ENCODE assay signal across 8 mouse cellular contexts in the genomic region with DNA sequence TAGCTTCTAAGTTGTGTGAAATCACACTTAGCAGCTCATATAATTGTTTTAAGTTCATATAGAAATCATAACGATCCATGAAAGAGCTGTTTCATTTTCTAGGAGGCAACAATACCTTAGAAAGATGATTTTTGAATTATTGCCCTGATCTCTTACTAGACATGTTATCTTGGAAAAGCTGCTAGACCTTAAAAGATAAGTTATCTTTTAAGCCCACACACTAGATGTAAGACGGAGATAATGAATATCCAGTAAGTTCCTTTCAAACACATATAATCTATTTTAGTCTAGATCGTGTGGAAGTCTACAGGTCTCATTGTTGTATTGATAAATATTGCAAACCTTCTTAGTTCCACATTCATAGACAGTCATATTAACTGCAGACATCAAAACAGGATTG. TPM values are rescaled to one million over a fixed set of nuclear protein-coding genes. Genes with fewer than 3 reads are reported as not detected.
DNase-seq lines count a peak whose midpoint lies in the region; ATAC-seq and TF ChIP-seq lines count a peak whose summit lies in the region.

No protein-coding gene starts in this region.

- intact Hi-C loops in left cerebral cortex, postnatal 14 days (cut with DNase I) = no loop called here

- WGBS in kidney, postnatal 0 days = 72% methylated on average over 3 of the region's 3 CpGs
- WGBS in embryonic facial prominence, embryonic 12.5 days = 83% methylated on average over 3 of the region's 3 CpGs
- 61% methylated on average over 3 of the region's 3 CpGs for WGBS in intestine, embryonic 16.5 days
- WGBS in neural tube, embryonic 12.5 days = 80% methylated on average over 3 of the region's 3 CpGs

- no peaks in the 10 kb centered on the region for H3K9me3 ChIP-seq in kidney, postnatal 0 days (replicated peaks; ENCODE audit: low read length)
- no peaks in the 10 kb centered on the region for H3K9me3 ChIP-seq in embryonic facial prominence, embryonic 12.5 days
- no peaks in the 10 kb centered on the region for H3K9me3 ChIP-seq in intestine, embryonic 16.5 days (ENCODE audit: control insufficient read depth, low read length)
- H3K9me3 ChIP-seq in neural tube, embryonic 12.5 days = no peaks in the 10 kb centered on the region

- H3K27ac ChIP-seq in kidney, postnatal 0 days = no peak overlapping the region
- H3K27ac ChIP-seq in embryonic facial prominence, embryonic 12.5 days = no peak overlapping the region
- H3K27ac ChIP-seq in intestine, embryonic 16.5 days (ENCODE audit: low read length) = no peak overlapping the region
- H3K27ac ChIP-seq in neural tube, embryonic 12.5 days = no peak overlapping the region

- H3K4me2 ChIP-seq in kidney, postnatal 0 days (ENCODE audit: low read length) = peak overlapping the region; percentile 81
- peak overlapping the region; percentile 63 for H3K4me2 ChIP-seq in embryonic facial prominence, embryonic 12.5 days (replicated peaks)
- peak overlapping the region; percentile 52 for H3K4me2 ChIP-seq in intestine, embryonic 16.5 days (ENCODE audit: low read depth, low read length)
- H3K4me2 ChIP-seq in neural tube, embryonic 12.5 days (replicated peaks) = peak overlapping the region; percentile 79

- no peaks in the 10 kb centered on the region for H3K27me3 ChIP-seq in kidney, postnatal 0 days (ENCODE audit: insufficient read depth, low read length)
- H3K27me3 ChIP-seq in embryonic facial prominence, embryonic 12.5 days = no peaks in the 10 kb centered on the region
- no peaks in the 10 kb centered on the region for H3K27me3 ChIP-seq in intestine, embryonic 16.5 days (replicated peaks; ENCODE audit: control insufficient read depth, insufficient read depth, low read length)
- no peaks in the 10 kb centered on the region for H3K27me3 ChIP-seq in neural tube, embryonic 12.5 days (replicated peaks)

- H3K4me3 ChIP-seq in kidney, postnatal 0 days (replicated peaks; ENCODE audit: low read depth, low read length) = peak overlapping the region; percentile 1; the same call in 1 of the 2 replicates
- H3K4me3 ChIP-seq in embryonic facial prominence, embryonic 12.5 days = peak overlapping the region; percentile 25
- H3K4me3 ChIP-seq in intestine, embryonic 16.5 days (ENCODE audit: low read length) = peak overlapping the region; percentile 39
- peak overlapping the region; percentile 25; the same call in 1 of the 2 replicates for H3K4me3 ChIP-seq in neural tube, embryonic 12.5 days

- 0 out of 2 replicates have a peak, but pooled peaks cover 5% of the 10 kb centered on the region for H3K36me3 ChIP-seq in kidney, postnatal 0 days (ENCODE audit: insufficient read depth, low read length)
- peaks cover 8% of the 10 kb centered on the region; the same call in 1 of the 2 replicates for H3K36me3 ChIP-seq in embryonic facial prominence, embryonic 12.5 days
- H3K36me3 ChIP-seq in intestine, embryonic 16.5 days (ENCODE audit: control insufficient read depth, insufficient read depth, low read length) = no peaks in the 10 kb centered on the region
- H3K36me3 ChIP-seq in neural tube, embryonic 12.5 days = peaks cover 4% of the 10 kb centered on the region; the same call in 1 of the 2 replicates

- no peak for DNase-seq in kidney, postnatal 0 days (ENCODE audit: low spot score)
- no peak for DNase-seq in kidney, adult 11 months
- DNase-seq in left cerebral cortex, postnatal 14 days (ENCODE audit: low spot score in 2 of 2) = no peak
- DNase-seq in layer of hippocampus, adult 11-12 months (ENCODE audit: low spot score) = no peak
- no peak for DNase-seq in spleen, postnatal 36 days (ENCODE audit: low spot score in 2 of 2)

- no peak for ATAC-seq in kidney, postnatal 0 days (replicated peaks; ENCODE audit: low FRiP score, low read depth)
- ATAC-seq in embryonic facial prominence, embryonic 12.5 days (ENCODE audit: insufficient number of reproducible peaks, insufficient read depth, low FRiP score, low TSS enrichment) = no peak
- ATAC-seq in intestine, embryonic 16.5 days = no peak
- no peak for ATAC-seq in neural tube, embryonic 12.5 days (ENCODE audit: low FRiP score, low read depth)

- 0 out of 2 replicates have a peak overlapping the region, but pooled peaks have one; percentile 1 for H3K9ac ChIP-seq in kidney, postnatal 0 days (ENCODE audit: low read depth, low read length)
- peak overlapping the region; percentile 41; the same call in 1 of the 2 replicates for H3K9ac ChIP-seq in embryonic facial prominence, embryonic 12.5 days
- H3K9ac ChIP-seq in intestine, embryonic 16.5 days (ENCODE audit: low read depth, low read length) = no peak overlapping the region
- 0 out of 2 replicates have a peak overlapping the region, but pooled peaks have one; percentile 26 for H3K9ac ChIP-seq in neural tube, embryonic 12.5 days

- peaks cover 3% of the 10 kb centered on the region for H3K4me1 ChIP-seq in kidney, postnatal 0 days (replicated peaks; ENCODE audit: insufficient read depth, low read length)
- H3K4me1 ChIP-seq in embryonic facial prominence, embryonic 12.5 days = peaks cover 12% of the 10 kb centered on the region
- peaks cover 5% of the 10 kb centered on the region; the same call in 1 of the 2 replicates for H3K4me1 ChIP-seq in intestine, embryonic 16.5 days (ENCODE audit: control insufficient read depth, insufficient read depth, low read length)
- peaks cover 11% of the 10 kb centered on the region; the same call in 1 of the 2 replicates for H3K4me1 ChIP-seq in neural tube, embryonic 12.5 days

- no peak for TF ChIP-seq CTCF in kidney, postnatal 0 days (IDR thresholded peaks at IDR 0.05; ENCODE audit: low read depth)

RNA-seq across cellular contexts. Expression of a gene that starts 1.4 kb away (rescaled TPM):
- 43.5 and 48.1 TPM in 2 replicates for polyA plus RNA-seq in kidney, postnatal 0 days (2015; fragmentation: Nextera tagmentation; extraction: Ambion mirVana)
- 70.2 and 70.8 TPM in 2 replicates for polyA plus RNA-seq in embryonic facial prominence, embryonic 12.5 days (2016; fragmentation: Nextera tagmentation; extraction: Ambion mirVana)
- polyA plus RNA-seq in intestine, embryonic 16.5 days (2015; fragmentation: Nextera tagmentation; extraction: Ambion mirVana) = 50.4 and 54.5 TPM in 2 replicates
- polyA plus RNA-seq in neural tube, embryonic 12.5 days (2016; fragmentation: Nextera tagmentation; extraction: Ambion mirVana) = 77.3 and 78.1 TPM in 2 replicates
- total RNA-seq in left cerebral cortex, postnatal 14 days (2021) = 10 to 100 TPM; 46.8 to 50.7 TPM

RNA-seq across cellular contexts. Expression of a gene that starts 1.7 kb away (rescaled TPM):
- 16.6 and 18.1 TPM in 2 replicates for polyA plus RNA-seq in kidney, postnatal 0 days (2015; fragmentation: Nextera tagmentation; extraction: Ambion mirVana)
- 24.4 and 24.6 TPM in 2 replicates for polyA plus RNA-seq in embryonic facial prominence, embryonic 12.5 days (2016; fragmentation: Nextera tagmentation; extraction: Ambion mirVana)
- 9.0 and 9.3 TPM in 2 replicates for polyA plus RNA-seq in intestine, embryonic 16.5 days (2015; fragmentation: Nextera tagmentation; extraction: Ambion mirVana)
- 25.2 and 28.4 TPM in 2 replicates for polyA plus RNA-seq in neural tube, embryonic 12.5 days (2016; fragmentation: Nextera tagmentation; extraction: Ambion mirVana)
- total RNA-seq in left cerebral cortex, postnatal 14 days (2021) = 10 to 100 TPM; 56.3 to 58.2 TPM

RNA-seq across cellular contexts. Expression of a gene that starts 51.5 kb away (rescaled TPM):
- 45.8 and 49.2 TPM in 2 replicates for polyA plus RNA-seq in kidney, postnatal 0 days (2015; fragmentation: Nextera tagmentation; extraction: Ambion mirVana)
- polyA plus RNA-seq in embryonic facial prominence, embryonic 12.5 days (2016; fragmentation: Nextera tagmentation; extraction: Ambion mirVana) = 71.5 and 73.9 TPM in 2 replicates
- polyA plus RNA-seq in intestine, embryonic 16.5 days (2015; fragmentation: Nextera tagmentation; extraction: Ambion mirVana) = 33.3 and 38.5 TPM in 2 replicates
- polyA plus RNA-seq in neural tube, embryonic 12.5 days (2016; fragmentation: Nextera tagmentation; extraction: Ambion mirVana) = 39.1 and 41.5 TPM in 2 replicates
- 1 to 10 TPM in 1 of 2 experiments, under 1 TPM in 1; 0.94 to 1.5 TPM for total RNA-seq in left cerebral cortex, postnatal 14 days (2021)

RNA-seq across cellular contexts. Expression of a gene that starts 51.8 kb away (rescaled TPM):
- 11.9 and 13.6 TPM in 2 replicates for polyA plus RNA-seq in kidney, postnatal 0 days (2015; fragmentation: Nextera tagmentation; extraction: Ambion mirVana)
- 15.8 and 17.1 TPM in 2 replicates for polyA plus RNA-seq in embryonic facial prominence, embryonic 12.5 days (2016; fragmentation: Nextera tagmentation; extraction: Ambion mirVana)
- 11.4 and 11.7 TPM in 2 replicates for polyA plus RNA-seq in intestine, embryonic 16.5 days (2015; fragmentation: Nextera tagmentation; extraction: Ambion mirVana)
- polyA plus RNA-seq in neural tube, embryonic 12.5 days (2016; fragmentation: Nextera tagmentation; extraction: Ambion mirVana) = 11.7 and 12.3 TPM in 2 replicates
- total RNA-seq in left cerebral cortex, postnatal 14 days (2021) = 10 to 100 TPM; 11.2 to 12.0 TPM
